Mouse (Mus musculus): Measurements from ENCODE around the gene Entpd7.

Gene Entpd7

DNA sequence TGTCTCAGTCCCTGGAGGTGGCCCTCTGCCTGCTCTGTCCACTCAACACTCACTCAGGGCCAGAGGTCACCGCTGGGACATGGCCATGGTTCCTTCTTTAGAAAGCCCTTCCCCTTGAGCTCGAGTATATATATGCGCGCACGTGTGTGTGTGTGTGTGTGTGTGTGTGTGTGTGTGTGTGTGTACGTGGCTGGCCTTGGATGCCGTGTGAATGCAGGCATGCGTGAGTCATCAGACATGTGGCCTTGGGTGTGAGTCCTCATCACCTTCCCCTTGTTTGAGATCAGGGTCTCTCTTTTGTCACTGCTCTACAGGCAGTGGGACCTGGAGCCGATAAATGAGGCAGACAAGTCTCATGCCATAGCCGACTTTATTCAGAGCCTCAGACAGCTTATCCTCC is 34.0 kb downstream of the Entpd7 start:
- no peak for DNase-seq (ENCODE audit: low read depth in 2 of 2, low spot score in 2 of 2)

- DNase-seq (ENCODE audit: low read depth in 2 of 2, low spot score in 2 of 2) = no peak
Measured at GRCm38 (mm10) chr19:43724194-43724593, 34.7 kb downstream of the Entpd7 start.

- no peak for DNase-seq (ENCODE audit: low read depth in 2 of 2, low spot score in 2 of 2)
Measured at GRCm38 (mm10) chr19:43724821-43725220, 35.3 kb downstream of the Entpd7 start.

- DNase-seq (ENCODE audit: low read depth in 2 of 2, low spot score in 2 of 2) = no peak
Measured at GRCm38 (mm10) chr19:43726510-43727146, 37.2 kb downstream of the Entpd7 start.

DNA sequence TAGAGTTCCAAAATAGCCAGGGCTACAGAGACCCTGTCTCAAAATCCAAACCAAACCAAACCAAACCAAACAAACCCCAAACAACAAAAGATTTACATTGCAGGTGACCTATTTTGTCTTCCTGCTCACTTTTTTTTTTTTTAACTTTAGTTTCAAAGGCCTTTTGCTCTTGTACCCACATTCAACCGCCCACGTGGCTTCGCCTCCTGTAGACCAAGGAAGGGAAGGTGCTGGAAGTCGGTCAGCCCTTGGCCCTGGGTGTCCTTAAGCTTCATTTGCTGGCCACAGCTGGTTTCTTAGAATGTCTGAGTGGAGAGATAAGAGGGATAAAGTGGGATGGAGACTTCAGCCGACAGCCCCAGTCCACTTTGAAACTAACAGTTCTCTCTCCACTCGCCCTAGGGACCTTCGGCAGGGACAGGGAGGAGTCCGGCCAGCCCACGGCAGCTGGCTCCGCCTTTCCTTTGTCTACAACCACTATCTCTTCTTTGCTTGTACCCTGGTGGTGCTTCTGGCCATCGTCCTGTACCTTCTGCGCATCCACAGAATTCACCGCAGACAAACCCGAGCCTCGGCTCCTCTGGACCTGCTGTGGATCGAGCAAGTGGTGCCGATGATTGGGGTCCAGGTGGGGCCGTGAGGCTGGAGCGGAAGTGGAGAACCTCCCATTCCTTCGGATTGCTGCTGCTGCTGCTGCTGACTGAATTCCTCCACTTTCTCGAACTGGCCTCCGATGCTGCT is 40.0 kb downstream of the Entpd7 start:
- no peak for DNase-seq (ENCODE audit: low read depth in 2 of 2, low spot score in 2 of 2)

- no peak for DNase-seq (ENCODE audit: low read depth in 2 of 2, low spot score in 2 of 2)
Measured at GRCm38 (mm10) chr19:43730037-43730428, 40.6 kb downstream of the Entpd7 start.

GRCm38 (mm10) chr19:43731157-43731556 is 41.7 kb downstream of the Entpd7 start:
- DNase-seq (ENCODE audit: low read depth in 2 of 2, low spot score in 2 of 2) = no peak

GRCm38 (mm10) chr19:43738409-43738808 is 48.9 kb downstream of the Entpd7 start:
- DNase-seq (ENCODE audit: low read depth in 2 of 2, low spot score in 2 of 2) = no peak

- DNase-seq (ENCODE audit: low read depth in 2 of 2, low spot score in 2 of 2) = no peak
Measured at GRCm38 (mm10) chr19:43743401-43743800, 53.9 kb downstream of the Entpd7 start.

DNA sequence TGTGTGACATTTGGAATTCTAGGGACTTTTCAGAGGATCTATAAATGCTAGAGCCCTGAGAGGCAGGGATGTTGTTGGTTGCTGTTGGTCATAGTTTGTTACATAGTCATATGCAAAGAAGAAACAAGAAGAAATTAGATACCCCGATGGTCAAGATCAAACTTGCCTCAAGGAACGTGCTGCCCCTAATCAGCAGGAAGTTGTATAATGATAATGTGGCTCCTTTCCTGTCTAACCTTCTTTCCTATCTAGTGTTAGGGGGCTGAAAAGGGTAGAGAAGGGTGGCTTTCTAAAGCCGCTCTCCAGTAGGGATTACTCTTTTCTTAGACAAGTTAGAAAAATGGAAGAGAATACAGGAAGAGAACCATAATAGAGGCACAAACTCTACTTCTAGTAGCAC is 56.3 kb downstream of the Entpd7 start:
- DNase-seq (ENCODE audit: low read depth in 2 of 2, low spot score in 2 of 2) = no peak

DNA sequence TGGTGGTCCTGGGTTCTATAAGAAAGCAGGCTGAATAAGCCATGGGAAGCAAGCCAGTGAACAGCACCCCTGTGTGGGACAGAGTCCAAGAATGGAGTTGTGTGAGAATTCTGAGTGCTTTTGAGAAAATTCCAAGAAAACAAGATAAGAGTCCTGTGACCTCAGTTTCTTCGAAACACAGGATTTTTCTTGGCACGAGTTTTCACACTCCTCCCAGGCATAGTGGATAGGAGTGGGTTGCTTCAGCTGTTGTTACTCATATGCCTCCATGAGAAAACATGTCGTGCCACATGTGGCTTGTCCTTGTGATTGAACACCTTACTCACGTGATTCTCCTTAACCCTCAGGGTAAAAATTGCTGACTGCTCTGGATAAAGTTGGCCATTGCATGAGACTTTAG is 58.4 kb downstream of the Entpd7 start:
- DNase-seq (ENCODE audit: low read depth in 2 of 2, low spot score in 2 of 2) = no peak

DNA sequence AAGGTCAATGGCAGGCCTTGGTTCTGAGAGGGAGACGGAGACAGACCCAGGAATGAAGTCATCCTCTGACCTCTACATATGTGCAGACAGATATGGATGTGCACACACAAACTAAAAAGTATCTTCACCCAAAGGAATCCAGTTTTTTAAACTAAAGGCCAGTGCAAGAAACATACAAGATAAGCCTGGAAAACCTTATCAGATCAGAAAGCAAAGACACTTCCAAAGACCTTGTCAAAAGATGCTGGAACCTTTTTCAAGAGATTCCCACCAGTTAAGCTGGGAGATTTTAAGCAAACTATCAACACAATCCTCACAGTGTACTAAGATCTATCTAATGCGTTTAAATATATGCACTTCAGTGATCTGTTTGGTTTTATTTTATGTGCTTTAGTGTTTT is 60.5 kb downstream of the Entpd7 start:
- no peak for DNase-seq (ENCODE audit: low read depth in 2 of 2, low spot score in 2 of 2)

DNA sequence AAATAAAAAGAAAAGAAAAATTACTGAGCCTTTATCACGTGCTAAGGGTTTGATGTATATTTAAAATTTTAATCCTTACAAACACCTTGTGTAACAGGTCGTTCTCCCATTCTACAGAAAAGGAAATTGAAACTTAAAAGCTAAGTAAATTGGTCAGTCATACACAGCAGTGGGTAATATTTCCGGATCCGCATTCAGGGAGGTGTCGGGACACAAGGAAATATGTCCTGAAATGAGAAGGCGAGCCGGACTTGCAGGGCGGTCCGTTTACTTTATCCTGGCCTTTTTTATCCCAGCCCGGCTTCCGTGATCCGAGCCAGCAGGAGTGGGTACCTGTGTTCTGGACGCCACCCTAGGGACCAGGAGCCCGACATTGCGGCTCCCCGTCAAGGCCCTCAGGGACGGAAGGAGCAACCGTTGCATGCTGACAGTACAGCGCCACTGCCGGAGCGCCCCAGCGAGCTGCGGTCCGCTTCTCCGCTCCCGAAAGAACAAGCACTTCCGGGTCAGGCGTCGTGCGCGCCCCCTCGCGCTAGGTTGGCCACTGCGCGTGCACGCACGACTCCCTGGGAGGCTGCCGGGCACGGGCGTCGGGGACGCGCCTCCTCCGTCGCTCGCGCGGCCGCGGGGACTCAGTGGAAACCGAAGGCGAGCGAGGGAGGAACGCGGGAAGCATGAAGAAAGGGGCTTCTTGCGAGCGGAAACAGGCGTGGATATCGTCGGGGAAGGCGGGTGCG is 63.2 kb downstream of the Entpd7 start, which contains the start of the genes Cutc and Cox15:
Gene Cutc, plus strand, starts transcription at position 508 of the 737 bp plus-strand sequence.
Gene Cox15, minus strand, starts transcription at position 512 of the 737 bp plus-strand sequence.
- peak; percentile 94 to 95 for DNase-seq (ENCODE audit: low read depth in 2 of 2, low spot score in 2 of 2)

GRCm38 (mm10) chr19:43753226-43753835 is 63.9 kb downstream of the Entpd7 start:
- peak; percentile 86 to 91 for DNase-seq (ENCODE audit: low read depth in 2 of 2, low spot score in 2 of 2)

DNA sequence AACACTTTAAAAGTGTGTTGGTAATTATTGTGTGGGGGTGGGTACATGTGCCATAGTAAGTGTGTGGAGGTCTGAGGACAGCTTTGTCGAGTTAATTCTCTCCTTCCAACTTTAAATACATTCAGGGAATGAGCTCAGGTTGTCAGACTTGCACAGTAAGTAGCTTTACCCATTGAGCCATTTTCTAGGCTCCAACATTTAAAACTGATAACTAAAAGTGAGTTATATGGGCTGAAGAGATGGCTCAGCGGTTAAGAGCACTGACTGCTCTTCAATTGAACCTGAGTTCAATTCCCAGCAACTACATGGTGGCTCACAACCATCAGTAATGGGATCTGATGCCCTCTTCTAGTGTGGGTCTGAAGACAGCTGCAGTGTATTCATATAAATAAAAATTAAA is 64.8 kb downstream of the Entpd7 start:
- no peak for DNase-seq (ENCODE audit: low read depth in 2 of 2, low spot score in 2 of 2)

- no peak for DNase-seq (ENCODE audit: low read depth in 2 of 2, low spot score in 2 of 2)
Measured at GRCm38 (mm10) chr19:43754872-43755271, 65.4 kb downstream of the Entpd7 start.

GRCm38 (mm10) chr19:43760504-43760903 is 71.0 kb downstream of the Entpd7 start:
- DNase-seq (ENCODE audit: low read depth in 2 of 2, low spot score in 2 of 2) = peak; percentile 64 to 74

DNA sequence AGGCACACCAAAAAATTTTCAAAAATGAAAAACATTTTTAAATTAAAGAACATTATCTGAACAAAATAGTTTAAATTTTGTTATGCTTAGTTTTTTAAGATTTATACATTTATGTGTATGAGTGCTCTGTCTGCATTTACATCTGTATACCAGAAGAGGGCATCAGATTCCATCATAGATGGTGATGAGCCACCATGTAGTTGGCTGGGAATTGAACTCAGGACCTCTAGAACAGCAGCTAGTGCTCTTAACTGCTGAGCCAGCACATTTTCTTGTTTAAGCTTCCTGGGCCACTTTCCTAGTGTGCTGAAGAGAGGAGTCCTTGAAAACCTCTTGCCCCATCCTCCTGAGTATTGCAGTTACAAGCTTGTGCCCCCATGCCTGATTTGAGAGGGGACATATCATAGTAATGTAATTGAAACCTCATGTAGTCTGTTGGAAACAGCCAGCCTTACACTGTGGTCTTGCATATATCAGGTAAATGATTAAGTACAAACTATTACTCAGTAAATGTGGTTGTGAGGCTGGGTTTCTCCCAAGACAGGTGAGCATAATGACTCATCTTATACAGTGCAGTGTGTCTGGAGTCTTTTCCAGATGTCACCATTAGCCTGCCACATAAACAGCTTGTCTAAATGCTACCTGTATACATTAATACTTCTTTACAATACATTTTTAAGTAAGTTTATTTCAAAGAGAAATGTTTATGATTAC is 72.2 kb downstream of the Entpd7 start:
- no peak for DNase-seq (ENCODE audit: low read depth in 2 of 2, low spot score in 2 of 2)

DNA sequence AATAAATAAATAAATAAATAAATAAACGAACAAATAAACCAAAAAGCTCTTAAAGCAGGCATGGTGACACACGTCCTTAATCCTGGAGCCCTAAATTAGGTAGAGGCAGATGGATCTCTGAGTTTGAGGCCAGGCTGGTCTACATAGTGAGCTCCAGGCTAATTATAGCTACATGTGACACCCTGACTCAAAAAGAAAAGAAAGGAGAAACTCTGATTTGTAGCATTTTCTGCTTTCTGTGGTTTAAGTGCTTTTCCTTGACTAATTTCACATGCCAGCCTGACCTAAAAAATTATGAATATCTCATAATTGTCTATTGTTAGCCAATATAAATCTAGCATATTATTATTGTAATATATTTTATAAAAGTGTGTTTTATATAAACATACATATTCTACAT is 72.9 kb downstream of the Entpd7 start:
- no peak for DNase-seq (ENCODE audit: low read depth in 2 of 2, low spot score in 2 of 2)

DNA sequence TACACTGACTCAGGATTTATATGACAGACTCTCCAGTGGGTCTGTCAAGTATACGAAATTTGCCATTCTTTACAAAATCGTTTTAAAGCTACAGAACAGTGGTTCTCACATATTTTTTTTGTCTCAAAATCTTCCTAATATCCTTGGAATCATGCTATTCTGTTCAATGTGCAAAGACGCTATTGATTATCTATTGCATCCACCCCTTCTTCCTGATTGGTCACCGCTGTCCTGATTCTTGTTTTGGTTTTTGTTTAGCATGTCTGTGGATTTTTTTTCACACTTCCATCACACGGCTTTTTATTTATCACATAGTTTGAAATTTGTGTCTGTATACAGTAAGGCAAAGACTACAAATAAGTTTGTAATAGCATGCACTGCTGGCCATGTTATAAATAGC is 77.0 kb downstream of the Entpd7 start:
- no peak for DNase-seq (ENCODE audit: low read depth in 2 of 2, low spot score in 2 of 2)
